Mouse (Mus musculus) kidney, embryonic 16.5 days (tissue): ENCODE measurements around the gene Nectin1. TPM values are rescaled to one million over a fixed set of nuclear protein-coding genes. Genes with fewer than 3 reads are reported as not detected.
A peak's percentile ranks its signal among the peaks of the same experiment; 100 is the strongest.

ENCODE experiments used
- ATAC-seq: fragments of 200-750 bp; cut with Nextera tagmentation; 2 replicates; pipeline ENCODE4 v1.8.0; 2017; ENCODE audit warnings: moderate TSS enrichment; ENCODE audit not compliant: low FRiP score, low TSS enrichment
- H3K27ac ChIP-seq: fragments of 300-500 bp; sonication (generic); 2 replicates; pipeline ENCODE4 v1.5.1; 2014; ENCODE audit warnings: low read length
- H3K27me3 ChIP-seq: fragments of 300-500 bp; sonication (generic); 2 replicates; pipeline ENCODE4 v1.6.1; 2014; ENCODE audit warnings: low read length, control low read depth, mixed read lengths; ENCODE audit not compliant: insufficient read depth
- H3K36me3 ChIP-seq: fragments of 300-500 bp; sonication (generic); 2 replicates; pipeline ENCODE4 v1.6.1; 2014; ENCODE audit warnings: low read length, control low read depth, mixed read lengths; ENCODE audit not compliant: insufficient read depth
- H3K4me1 ChIP-seq: fragments of 300-500 bp; sonication (generic); 2 replicates; pipeline ENCODE4 v1.6.1; 2014; ENCODE audit warnings: low read length, control low read depth, mixed read lengths; ENCODE audit not compliant: insufficient read depth
- H3K4me2 ChIP-seq: fragments of 300-500 bp; sonication (generic); replicated peaks from 2 replicates; pipeline ENCODE4 v1.6.1; 2014; ENCODE audit warnings: low read depth, low read length
- H3K4me3 ChIP-seq: fragments of 300-500 bp; sonication (generic); 2 replicates; pipeline ENCODE4 v1.5.1; 2014; ENCODE audit warnings: mild to moderate bottlenecking, low read length
- H3K9ac ChIP-seq: fragments of 300-500 bp; sonication (generic); replicated peaks from 2 replicates; pipeline ENCODE4 v1.6.1; 2014; ENCODE audit warnings: low read length
- H3K9me3 ChIP-seq: fragments of 300-500 bp; sonication (generic); 2 replicates; pipeline ENCODE4 v1.6.1; 2016; ENCODE audit warnings: low read length, control low read depth
- WGBS: fragments of 180-500 bp; shearing (Covaris S2); extraction: QIAGEN DNeasy Blood & Tissue Kit; methylation state at CpG from one replicate; pipeline ENCODE4 v1.1.7; 2014; 5-methylcytosine and 5-hydroxymethylcytosine counted together
- polyA plus RNA-seq: library from polyadenylated mRNA; unstranded; fragments of >200 nt; fragmentation: Nextera tagmentation; extraction: Ambion mirVana; gene quantifications from 2 replicates; pipeline ENCODE4 v1.2.1, GENCODE M21; 2015

Gene Nectin1
- polyA plus RNA-seq, 1 experiment from 2014 or later, result 4.7 TPM

DNA sequence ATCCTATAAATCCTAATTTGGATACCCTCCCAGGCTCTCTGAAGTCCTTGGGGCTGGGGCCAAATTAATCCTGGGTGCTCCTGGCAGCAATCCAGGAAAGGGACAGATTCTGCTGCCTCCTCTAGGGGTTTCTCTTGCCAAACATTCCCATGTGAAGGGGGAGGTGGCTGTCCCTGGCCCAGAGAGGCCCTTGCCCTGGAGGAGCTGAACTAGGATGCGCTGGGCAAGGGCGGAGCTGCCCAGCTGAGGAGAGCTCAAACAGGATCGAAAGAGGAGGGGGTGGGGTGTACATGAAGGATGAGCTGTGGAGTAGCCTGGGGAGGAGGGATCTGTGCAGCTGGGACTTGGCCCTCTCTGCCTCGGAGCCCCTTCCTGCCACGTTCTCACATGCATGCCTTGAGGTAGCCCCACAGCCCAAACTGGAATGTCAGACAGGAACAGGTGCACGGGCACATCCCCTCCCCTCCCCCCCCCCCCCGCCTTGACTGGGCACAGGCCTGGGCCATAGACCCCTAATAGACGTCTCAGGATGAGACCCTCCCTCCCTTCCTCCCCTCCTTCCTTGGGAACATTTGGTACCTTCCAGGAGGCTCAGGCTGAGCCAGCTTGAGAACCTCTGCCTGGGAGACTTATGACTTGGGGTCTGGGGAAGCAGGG, 99.3 kb downstream of the Nectin1 start:
- no peaks in the 10 kb centered on the region for H3K9me3 ChIP-seq
- 10% methylated on average over 5 of the region's 8 CpGs for WGBS
- no peak overlapping the region for H3K9ac ChIP-seq
- H3K4me1 ChIP-seq, result peaks cover 10% of the 10 kb centered on the region
- no peaks in the 10 kb centered on the region for H3K36me3 ChIP-seq
- ATAC-seq, result peak; percentile 17; the same call in 1 of the 2 replicates
- H3K4me3 ChIP-seq, result no peak overlapping the region
- peaks cover 21% of the 10 kb centered on the region for H3K27me3 ChIP-seq
- H3K27ac ChIP-seq, result no peak overlapping the region
- no peak overlapping the region for H3K4me2 ChIP-seq

DNA sequence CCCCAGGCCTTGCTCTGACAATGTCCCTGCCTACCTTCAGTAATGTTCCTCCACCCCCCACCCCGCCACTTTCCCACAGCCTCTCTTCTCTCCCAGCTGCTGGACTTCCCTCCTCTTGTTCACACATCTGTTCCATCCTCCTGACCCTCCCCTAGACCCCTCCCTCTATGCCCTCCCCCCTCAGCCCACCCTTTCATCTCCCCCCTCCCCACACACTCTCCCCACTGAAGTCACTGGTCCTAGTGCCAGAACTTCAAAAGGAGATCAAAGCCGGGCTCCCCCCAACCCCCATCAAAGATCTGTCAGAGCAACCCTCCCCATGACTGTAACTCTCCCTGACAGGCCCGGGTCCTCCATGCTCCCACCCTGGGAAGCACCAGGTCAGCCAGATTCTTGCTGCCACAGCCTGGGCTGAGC, 99.9 kb downstream of the Nectin1 start:
- peaks cover 21% of the 10 kb centered on the region for H3K27me3 ChIP-seq
- peaks cover 10% of the 10 kb centered on the region for H3K4me1 ChIP-seq
- H3K4me2 ChIP-seq, result no peak overlapping the region
- 0% methylated on average over 3 of the region's 3 CpGs for WGBS
- no peak overlapping the region for H3K4me3 ChIP-seq
- ATAC-seq, result peak; percentile 49; the same call in 1 of the 2 replicates
- no peak overlapping the region for H3K9ac ChIP-seq
- H3K36me3 ChIP-seq, result no peaks in the 10 kb centered on the region
- H3K9me3 ChIP-seq, result no peaks in the 10 kb centered on the region
- H3K27ac ChIP-seq, result no peak overlapping the region

DNA sequence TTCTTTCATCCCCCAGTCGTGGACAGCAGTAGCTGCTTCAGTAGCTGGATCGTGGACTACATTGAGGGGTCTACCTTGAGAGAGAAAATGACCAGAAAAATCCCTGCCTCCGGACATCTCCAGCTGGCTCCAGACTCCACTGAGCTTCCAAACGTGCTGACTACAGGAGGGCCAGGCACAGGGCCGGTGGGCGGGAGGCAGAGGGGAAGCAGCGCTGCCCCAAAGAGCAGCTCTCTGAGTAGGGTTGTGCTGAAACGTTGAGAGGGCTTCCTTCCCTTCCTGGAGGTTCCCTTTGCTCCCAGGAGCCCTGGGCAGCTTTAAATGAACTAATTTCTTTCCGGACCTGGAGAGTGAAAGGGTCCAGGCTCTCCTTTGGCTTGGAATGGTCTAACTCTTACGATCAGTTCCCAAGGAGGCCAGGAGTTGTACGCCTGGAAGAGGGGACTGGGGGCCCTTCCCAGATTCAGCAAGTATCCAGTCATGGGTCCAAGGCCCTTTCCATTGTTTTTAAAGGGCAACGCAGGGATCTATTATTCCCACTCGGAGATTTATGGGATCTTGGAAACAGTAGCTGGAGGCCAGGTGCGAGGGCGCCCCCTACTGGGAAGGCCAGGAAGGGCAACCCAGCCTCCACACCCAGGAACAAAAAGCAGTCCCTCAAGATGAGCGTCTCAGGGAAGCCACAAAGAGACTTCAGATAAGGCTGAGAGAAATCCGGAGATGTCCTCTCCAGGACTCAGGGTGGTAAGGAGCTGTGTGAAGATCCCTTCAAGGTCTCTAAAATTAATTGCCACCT, 102.1 kb downstream of the Nectin1 start:
- ATAC-seq, result no peak
- no peak overlapping the region for H3K4me2 ChIP-seq
- H3K27ac ChIP-seq, result no peak overlapping the region
- H3K4me3 ChIP-seq, result no peak overlapping the region
- no peaks in the 10 kb centered on the region for H3K36me3 ChIP-seq
- WGBS, result 4% methylated on average over 17 of the region's 17 CpGs
- peaks cover 10% of the 10 kb centered on the region for H3K4me1 ChIP-seq
- H3K9me3 ChIP-seq, result no peaks in the 10 kb centered on the region
- peaks cover 21% of the 10 kb centered on the region for H3K27me3 ChIP-seq
- H3K9ac ChIP-seq, result no peak overlapping the region

DNA sequence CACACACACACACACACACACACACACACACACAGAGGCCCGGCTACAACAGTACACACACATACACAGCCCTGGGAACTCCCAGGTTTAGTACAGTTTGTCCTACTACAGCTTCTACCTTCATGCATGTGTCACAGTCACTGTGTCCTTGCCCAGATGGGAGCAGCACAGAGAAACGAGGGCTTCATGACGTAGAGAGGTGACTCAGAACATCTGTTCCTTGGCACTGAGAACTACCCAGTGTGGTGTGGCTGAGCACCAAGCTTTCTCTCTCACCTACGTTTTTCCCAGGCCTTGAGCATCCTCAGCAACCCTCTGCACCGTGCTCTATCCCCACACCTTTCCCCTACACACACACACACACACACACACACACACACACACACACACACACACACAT, 104.1 kb downstream of the Nectin1 start:
- 59% methylated on average over 5 of the region's 5 CpGs for WGBS
- H3K9ac ChIP-seq, result no peak overlapping the region
- ATAC-seq, result no peak
- H3K4me3 ChIP-seq, result no peak overlapping the region
- no peak overlapping the region for H3K4me2 ChIP-seq
- no peaks in the 10 kb centered on the region for H3K36me3 ChIP-seq
- no peaks in the 10 kb centered on the region for H3K9me3 ChIP-seq
- H3K27me3 ChIP-seq, result peaks cover 21% of the 10 kb centered on the region
- H3K27ac ChIP-seq, result no peak overlapping the region
- H3K4me1 ChIP-seq, result peaks cover 6% of the 10 kb centered on the region

DNA sequence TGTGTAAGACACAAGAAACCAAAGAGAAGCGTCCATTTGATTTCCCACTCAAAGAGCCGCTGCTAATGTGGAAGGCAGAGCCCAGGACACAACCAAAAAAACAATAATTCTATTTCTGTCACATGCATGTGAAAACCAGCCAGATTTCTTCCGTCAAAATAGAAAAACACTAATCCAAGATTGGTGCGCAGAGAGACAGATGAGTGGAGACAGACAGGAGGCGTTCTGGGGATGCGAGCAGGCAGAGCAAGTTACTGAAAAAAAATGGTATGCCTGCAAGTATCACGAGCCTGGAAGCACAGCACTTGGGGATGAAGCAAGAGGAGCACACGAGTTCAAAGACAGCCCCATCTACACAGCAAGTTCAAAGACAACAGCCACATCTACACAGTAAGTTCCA, 106.5 kb downstream of the Nectin1 start:
- Histone ChIP-seq H3K36me3 (no peaks in the 10 kb centered on the region), H3K27ac (no peak overlapping the region), H3K27me3 (peaks cover 8% of the 10 kb centered on the region), H3K4me1 (no peaks in the 10 kb centered on the region), H3K4me2 (no peak overlapping the region), H3K9me3 (no peaks in the 10 kb centered on the region), H3K9ac (no peak overlapping the region), H3K4me3 (no peak overlapping the region)
- WGBS, result 62% methylated on average over 8 of the region's 8 CpGs
- ATAC-seq, result no peak

DNA sequence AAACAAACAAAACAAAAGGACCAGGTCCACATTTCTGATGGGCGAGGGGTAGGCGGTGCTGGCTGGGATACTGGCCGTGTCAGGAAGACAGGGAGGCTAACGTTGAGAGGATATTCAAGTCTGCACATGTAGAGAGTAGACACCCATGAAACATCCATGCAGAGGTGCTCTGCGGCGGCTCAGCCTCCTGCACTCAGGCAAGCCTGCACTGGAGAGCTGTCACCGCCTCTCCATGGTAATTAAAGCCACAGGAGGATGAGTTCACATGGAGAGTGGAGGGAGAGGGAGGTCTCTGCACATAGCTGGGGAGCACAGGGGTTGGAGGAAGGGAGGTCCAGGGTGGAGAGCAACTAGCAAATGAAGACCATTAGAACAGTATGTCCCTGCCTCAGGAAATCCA, 107.4 kb downstream of the Nectin1 start:
- no peaks in the 10 kb centered on the region for H3K9me3 ChIP-seq
- no peaks in the 10 kb centered on the region for H3K36me3 ChIP-seq
- H3K9ac ChIP-seq, result no peak overlapping the region
- no peak overlapping the region for H3K4me2 ChIP-seq
- 77% methylated on average over 7 of the region's 7 CpGs for WGBS
- H3K4me1 ChIP-seq, result no peaks in the 10 kb centered on the region
- H3K27me3 ChIP-seq, result peaks cover 1% of the 10 kb centered on the region; the same call in 1 of the 2 replicates
- H3K4me3 ChIP-seq, result no peak overlapping the region
- no peak overlapping the region for H3K27ac ChIP-seq
- no peak for ATAC-seq

DNA sequence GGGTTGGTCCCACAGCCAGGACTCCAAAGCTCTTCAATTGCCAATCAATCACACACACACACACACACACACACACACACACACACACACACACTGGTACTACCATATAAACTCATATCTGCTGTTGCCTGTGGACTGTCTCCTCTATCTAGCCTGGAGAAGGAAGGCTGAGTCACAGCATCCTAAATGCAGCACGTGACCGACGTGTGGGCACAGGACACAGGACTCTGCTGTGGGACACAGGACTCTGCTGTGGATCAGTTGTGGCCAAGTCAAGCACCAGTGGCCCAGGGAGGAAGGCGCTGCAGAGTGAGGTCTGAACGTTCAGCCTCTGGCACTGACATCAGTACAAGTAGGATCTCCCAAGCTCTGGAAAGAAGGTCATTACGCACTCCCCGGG, 112.1 kb downstream of the Nectin1 start:
- no peak overlapping the region for H3K4me2 ChIP-seq

More for the DNA sequence above, 112.1 kb downstream of the Nectin1 start:
- H3K27me3 ChIP-seq, result peaks cover 2% of the 10 kb centered on the region
- WGBS, result 91% methylated on average over 7 of the region's 7 CpGs
- no peak for ATAC-seq
- no peak overlapping the region for H3K27ac ChIP-seq
- no peaks in the 10 kb centered on the region for H3K36me3 ChIP-seq
- no peaks in the 10 kb centered on the region for H3K9me3 ChIP-seq
- H3K4me3 ChIP-seq, result no peak overlapping the region
- no peak overlapping the region for H3K9ac ChIP-seq
- H3K4me1 ChIP-seq, result 0 out of 2 replicates have a peak, but pooled peaks cover 4% of the 10 kb centered on the region
